Mouse (Mus musculus): ENCODE results near the gene Cand2. TPM values are rescaled to one million over a fixed set of nuclear protein-coding genes. Genes with fewer than 3 reads are reported as not detected.

Gene Cand2
- 23.8 and 26.5 TPM in 2 replicates for polyA plus RNA-seq (2015; fragmentation: Nextera tagmentation; extraction: Ambion mirVana)

DNA sequence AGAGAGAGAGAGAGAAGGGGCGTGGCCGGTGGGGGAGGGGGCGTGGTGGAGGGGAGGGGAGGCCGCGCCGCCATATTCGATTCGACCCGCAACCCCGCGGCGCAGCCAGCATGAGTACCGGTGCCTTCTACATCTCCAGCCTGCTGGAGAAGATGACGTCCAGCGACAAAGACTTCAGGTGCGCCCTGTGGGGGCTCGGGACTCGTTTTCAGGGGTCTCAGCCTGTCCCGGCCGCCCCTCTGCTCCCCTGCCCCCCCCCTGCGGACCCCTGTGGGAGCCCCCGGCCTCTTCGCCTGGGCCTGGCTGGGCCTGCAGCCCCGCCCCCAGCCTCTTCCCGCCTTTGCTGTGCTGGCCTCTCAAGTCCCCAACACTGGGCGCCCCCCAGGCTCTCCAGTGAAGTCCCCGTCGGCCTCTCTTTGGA lies at the start of gene Cand2:
TSS of gene Cand2 (plus strand) at position 38 of the 421 bp plus-strand sequence.
- H3K36me3 ChIP-seq (ENCODE audit: poor library complexity, severe bottlenecking): peaks cover 14% of the 10 kb centered on the region
- H3K27ac ChIP-seq: peak within 1 kb of the TSS; percentile 73
- no peaks in the 10 kb centered on the region for H3K27me3 ChIP-seq
- peak within 1 kb of the TSS; percentile 86 for H3K9ac ChIP-seq
- WGBS: 0% methylated on average over 17 of the region's 28 CpGs
- peaks cover 31% of the 10 kb centered on the region for H3K4me1 ChIP-seq
- peak; percentile 87 for ATAC-seq
- H3K4me3 ChIP-seq: peak within 1 kb of the TSS; percentile 82
- no peaks in the 10 kb centered on the region for H3K9me3 ChIP-seq (replicated peaks)
- H3K4me2 ChIP-seq: peak within 1 kb of the TSS; percentile 93

DNA sequence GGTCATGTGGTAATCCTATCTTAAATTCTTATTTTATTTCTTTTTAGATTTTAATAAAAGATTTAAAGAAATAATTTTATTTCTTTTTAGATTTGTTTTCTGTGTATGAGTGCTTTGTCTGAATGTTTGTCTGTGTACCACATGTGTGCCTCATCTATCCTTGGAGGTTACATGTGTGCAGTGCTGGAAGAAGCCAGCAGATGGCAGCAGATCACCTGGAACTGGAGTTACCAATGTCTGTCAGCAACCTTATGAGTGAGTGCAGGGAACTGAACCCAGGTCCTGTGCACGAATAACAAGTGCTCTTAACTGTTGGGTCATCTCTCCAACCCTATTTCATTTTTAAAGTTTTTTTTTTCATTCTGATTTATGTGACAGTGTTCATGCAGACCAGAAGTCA lies 47.2 kb upstream of the Cand2 start:
- no peak overlapping the region for H3K4me3 ChIP-seq
- H3K27ac ChIP-seq: no peak overlapping the region
- no peak overlapping the region for H3K4me2 ChIP-seq
- no peak for ATAC-seq
- H3K36me3 ChIP-seq (ENCODE audit: poor library complexity, severe bottlenecking): no peaks in the 10 kb centered on the region
- peaks cover 3% of the 10 kb centered on the region; the same call in 1 of the 2 replicates for H3K9me3 ChIP-seq (replicated peaks)
- H3K27me3 ChIP-seq: no peaks in the 10 kb centered on the region
- H3K9ac ChIP-seq: no peak overlapping the region
- WGBS: 82% methylated on average over 1 of the region's 1 CpGs
- H3K4me1 ChIP-seq: no peaks in the 10 kb centered on the region

DNA sequence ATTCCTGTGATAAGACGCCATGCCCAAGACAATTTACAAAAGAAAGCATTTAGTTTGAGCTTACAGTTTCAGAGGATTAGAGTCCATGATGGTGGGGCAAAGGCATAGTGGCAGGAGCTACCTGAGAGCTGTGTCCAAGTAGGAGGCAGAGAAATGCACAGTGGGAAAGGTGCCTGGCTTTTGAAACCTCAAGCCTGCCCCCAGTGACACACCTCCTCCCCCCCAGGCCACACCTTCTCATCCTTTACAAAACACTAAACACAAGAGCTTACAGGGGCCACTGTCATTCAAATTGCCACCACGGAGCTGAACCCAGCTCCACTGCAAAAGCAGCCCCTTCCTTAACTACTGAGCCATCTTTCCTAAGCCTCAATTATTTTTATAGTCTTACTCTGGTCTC lies 46.8 kb upstream of the Cand2 start:
- H3K27ac ChIP-seq: no peak overlapping the region
- H3K4me1 ChIP-seq: no peaks in the 10 kb centered on the region
- WGBS: 54% methylated on average over 2 of the region's 2 CpGs
- no peak overlapping the region for H3K9ac ChIP-seq
- H3K27me3 ChIP-seq: no peaks in the 10 kb centered on the region
- H3K9me3 ChIP-seq (replicated peaks): peaks cover 3% of the 10 kb centered on the region; the same call in 1 of the 2 replicates
- no peak for ATAC-seq
- no peaks in the 10 kb centered on the region for H3K36me3 ChIP-seq (ENCODE audit: poor library complexity, severe bottlenecking)
- H3K4me3 ChIP-seq: no peak overlapping the region
- no peak overlapping the region for H3K4me2 ChIP-seq

DNA sequence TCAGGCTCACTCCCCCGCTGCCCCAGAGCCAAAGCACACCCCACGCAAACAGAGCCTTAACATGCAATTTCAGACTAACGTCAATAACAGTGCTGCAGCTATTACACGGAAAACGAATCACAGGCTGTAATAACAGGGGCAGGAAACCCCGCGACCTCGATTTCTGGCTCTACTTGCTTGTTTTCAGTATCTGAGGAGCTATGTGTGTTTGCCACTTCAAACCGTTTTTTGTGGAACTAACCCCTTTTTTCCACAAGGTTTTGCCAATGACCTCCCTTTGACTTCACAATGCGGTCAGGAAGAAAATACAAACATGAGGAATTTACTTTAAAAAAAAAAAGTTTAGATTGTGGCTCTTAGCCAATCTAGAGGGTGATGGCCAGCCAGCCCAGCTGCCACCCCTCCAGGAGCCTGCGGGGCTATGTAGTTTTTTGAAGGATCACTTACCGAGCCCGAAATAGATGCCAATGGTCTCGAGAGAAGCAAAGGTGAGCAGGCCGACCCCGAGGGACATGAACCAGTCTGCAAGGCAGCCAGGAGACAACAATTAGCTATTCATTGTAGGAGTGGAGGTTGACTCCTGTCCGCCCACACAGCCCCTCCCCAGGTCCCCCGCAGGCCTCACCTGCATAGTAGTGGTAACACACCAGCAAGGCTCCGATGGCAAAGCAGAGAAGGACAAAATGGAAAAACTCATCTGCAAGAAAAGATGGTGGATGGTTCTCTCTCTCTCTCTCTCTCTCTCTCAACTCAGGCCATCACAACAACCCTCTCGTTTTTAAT lies 43.6 kb upstream of the Cand2 start:
- no peak overlapping the region for H3K27ac ChIP-seq
- H3K27me3 ChIP-seq: no peaks in the 10 kb centered on the region
- no peaks in the 10 kb centered on the region for H3K4me1 ChIP-seq
- ATAC-seq: no peak
- 83% methylated on average over 20 of the region's 20 CpGs for WGBS
- H3K36me3 ChIP-seq (ENCODE audit: poor library complexity, severe bottlenecking): no peaks in the 10 kb centered on the region
- peaks cover 7% of the 10 kb centered on the region; the same call in 1 of the 2 replicates for H3K9me3 ChIP-seq (replicated peaks)
- H3K4me3 ChIP-seq: no peak overlapping the region
- H3K4me2 ChIP-seq: no peak overlapping the region
- no peak overlapping the region for H3K9ac ChIP-seq

DNA sequence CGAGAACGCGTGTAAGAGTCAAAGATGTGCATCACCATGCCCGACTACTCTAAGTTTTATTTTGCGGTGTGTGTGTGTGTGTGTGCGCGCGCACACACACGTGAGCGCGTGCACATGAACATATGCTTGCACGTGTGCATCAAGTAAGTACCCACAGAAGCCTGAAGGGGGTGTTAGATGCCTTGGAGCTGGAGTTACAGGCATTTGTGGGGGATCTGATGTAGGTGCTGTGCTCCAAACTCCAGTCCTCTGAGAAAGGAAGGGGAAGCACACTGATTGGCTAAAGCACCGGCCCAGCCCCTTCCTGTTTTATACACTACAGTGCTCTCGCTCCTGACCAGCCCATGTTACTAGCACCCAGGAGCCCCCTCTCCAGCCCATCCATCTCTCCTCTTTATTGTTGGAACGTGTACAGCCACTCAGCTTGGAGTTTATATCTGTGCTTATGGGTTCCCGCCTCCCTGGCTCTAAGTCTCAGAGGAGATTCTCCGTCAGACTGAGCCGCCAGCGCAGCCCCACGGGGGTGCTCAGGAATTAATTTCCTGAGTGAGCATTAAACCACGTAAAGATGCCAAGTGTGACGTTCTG lies 41.9 kb upstream of the Cand2 start:
- 83% methylated on average over 22 of the region's 22 CpGs for WGBS

DNA sequence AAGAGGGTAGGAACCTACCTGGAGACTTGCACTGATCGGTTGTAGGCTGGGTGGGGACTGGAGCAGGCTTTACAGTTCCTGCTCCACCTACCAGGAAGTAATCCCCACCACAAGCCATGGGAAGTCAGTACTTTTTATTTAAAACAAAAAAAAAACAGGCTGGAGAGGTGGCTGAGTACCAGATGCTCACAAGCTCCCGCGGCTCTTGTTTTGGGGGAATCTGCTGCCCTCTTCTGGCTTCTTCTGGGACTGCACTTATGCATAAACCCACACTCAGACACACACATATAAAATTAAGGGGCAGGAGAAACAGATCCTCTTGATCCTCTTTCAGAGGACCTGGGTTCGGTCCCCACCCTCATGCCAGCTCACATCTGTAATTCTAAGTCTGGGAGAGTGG lies 39.4 kb upstream of the Cand2 start:
- no peak for ATAC-seq
- Histone ChIP-seq H3K27ac (no peak overlapping the region), H3K27me3 (no peaks in the 10 kb centered on the region), H3K9me3 (replicated peaks) (0 out of 2 replicates have a peak, but pooled peaks cover 4% of the 10 kb centered on the region), H3K9ac (no peak overlapping the region), H3K36me3 (ENCODE audit: poor library complexity, severe bottlenecking) (no peaks in the 10 kb centered on the region), H3K4me2 (no peak overlapping the region), H3K4me1 (no peaks in the 10 kb centered on the region), H3K4me3 (no peak overlapping the region)
- WGBS: 64% methylated on average over 4 of the region's 4 CpGs

More for the DNA sequence above, 41.9 kb upstream of the Cand2 start:
- no peaks in the 10 kb centered on the region for H3K4me1 ChIP-seq
- no peak overlapping the region for H3K4me3 ChIP-seq
- H3K27me3 ChIP-seq: no peaks in the 10 kb centered on the region
- 0 out of 2 replicates have a peak, but pooled peaks cover 4% of the 10 kb centered on the region for H3K9me3 ChIP-seq (replicated peaks)
- H3K27ac ChIP-seq: no peak overlapping the region
- no peak overlapping the region for H3K9ac ChIP-seq
- H3K36me3 ChIP-seq (ENCODE audit: poor library complexity, severe bottlenecking): no peaks in the 10 kb centered on the region
- no peak for ATAC-seq
- no peak overlapping the region for H3K4me2 ChIP-seq

DNA sequence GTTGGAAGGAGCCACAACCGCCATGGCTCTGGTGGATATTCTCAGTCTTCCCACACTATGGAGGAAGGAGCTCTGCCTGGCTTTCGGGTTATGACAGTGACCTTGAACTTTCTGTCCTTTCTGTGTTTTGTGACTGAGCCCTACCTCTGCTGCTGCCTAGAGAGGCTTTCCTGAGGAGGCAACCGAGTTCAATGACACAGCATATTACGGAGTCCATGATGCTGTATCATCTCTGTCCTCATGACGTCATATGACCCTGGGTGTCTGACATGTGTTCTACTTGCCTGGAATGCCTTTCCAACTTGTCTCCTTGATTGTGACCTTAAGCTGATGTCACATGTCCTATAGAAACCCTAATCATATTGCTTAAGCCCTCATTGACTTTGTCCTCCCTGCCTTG lies 35.3 kb upstream of the Cand2 start:
- no peak overlapping the region for H3K9ac ChIP-seq
- H3K4me1 ChIP-seq: no peaks in the 10 kb centered on the region
- H3K27ac ChIP-seq: no peak overlapping the region
- no peaks in the 10 kb centered on the region for H3K36me3 ChIP-seq (ENCODE audit: poor library complexity, severe bottlenecking)
- H3K4me2 ChIP-seq: no peak overlapping the region
- H3K27me3 ChIP-seq: no peaks in the 10 kb centered on the region
- no peak for ATAC-seq
- no peak overlapping the region for H3K4me3 ChIP-seq
- 95% methylated on average over 5 of the region's 5 CpGs for WGBS
- 0 out of 2 replicates have a peak, but pooled peaks cover 4% of the 10 kb centered on the region for H3K9me3 ChIP-seq (replicated peaks)

DNA sequence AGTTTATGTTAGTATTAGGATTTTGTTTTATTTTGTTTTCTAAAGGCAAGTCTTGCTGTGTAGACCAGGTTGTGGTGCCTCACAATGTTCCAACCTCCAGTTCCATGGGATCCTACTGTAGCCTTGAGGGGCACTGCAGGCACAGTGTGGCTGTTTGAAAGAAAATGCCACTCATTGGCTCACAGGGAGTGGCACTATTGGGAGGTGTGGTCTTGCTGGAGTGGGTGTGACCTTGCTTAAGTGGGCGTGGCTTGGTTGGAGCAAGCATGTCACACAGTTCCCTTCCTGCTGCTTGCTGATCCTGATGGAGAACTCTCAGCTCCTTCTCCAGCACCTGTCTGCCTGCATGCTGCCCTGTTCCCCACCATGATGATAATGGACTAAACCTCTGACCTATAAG lies 30.8 kb upstream of the Cand2 start:
- ATAC-seq: no peak
- Histone ChIP-seq H3K36me3 (ENCODE audit: poor library complexity, severe bottlenecking) (no peaks in the 10 kb centered on the region), H3K4me3 (no peak overlapping the region), H3K27ac (no peak overlapping the region), H3K4me1 (no peaks in the 10 kb centered on the region), H3K9me3 (replicated peaks) (no peaks in the 10 kb centered on the region), H3K27me3 (no peaks in the 10 kb centered on the region), H3K4me2 (no peak overlapping the region), H3K9ac (no peak overlapping the region)
- 5% methylated on average over 1 of the region's 1 CpGs for WGBS

DNA sequence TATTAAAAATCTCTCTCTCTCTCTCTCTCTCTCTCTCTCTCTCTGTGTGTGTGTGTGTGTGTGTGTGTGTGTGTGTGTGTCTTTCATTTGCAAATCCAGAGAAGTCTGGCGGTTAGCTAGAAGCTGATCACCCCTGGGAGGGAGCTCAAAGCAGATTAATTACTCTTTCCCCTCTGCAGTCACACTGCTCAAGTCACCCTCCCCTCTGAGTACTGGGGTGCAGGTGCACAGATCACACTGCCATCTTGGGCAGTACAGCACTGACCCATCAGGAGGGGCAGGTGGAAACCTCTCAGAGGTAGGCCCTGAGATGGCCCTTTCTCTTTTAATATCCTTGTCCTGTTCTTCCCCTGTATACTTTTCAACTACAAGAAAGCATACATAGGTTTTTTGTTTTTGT lies 28.0 kb upstream of the Cand2 start:
- Histone ChIP-seq H3K9me3 (replicated peaks) (no peaks in the 10 kb centered on the region), H3K4me3 (no peak overlapping the region), H3K27me3 (no peaks in the 10 kb centered on the region), H3K4me2 (no peak overlapping the region), H3K9ac (no peak overlapping the region), H3K4me1 (no peaks in the 10 kb centered on the region), H3K27ac (no peak overlapping the region), H3K36me3 (ENCODE audit: poor library complexity, severe bottlenecking) (no peaks in the 10 kb centered on the region)
- no peak for ATAC-seq
- WGBS: 7% methylated on average over 1 of the region's 1 CpGs

DNA sequence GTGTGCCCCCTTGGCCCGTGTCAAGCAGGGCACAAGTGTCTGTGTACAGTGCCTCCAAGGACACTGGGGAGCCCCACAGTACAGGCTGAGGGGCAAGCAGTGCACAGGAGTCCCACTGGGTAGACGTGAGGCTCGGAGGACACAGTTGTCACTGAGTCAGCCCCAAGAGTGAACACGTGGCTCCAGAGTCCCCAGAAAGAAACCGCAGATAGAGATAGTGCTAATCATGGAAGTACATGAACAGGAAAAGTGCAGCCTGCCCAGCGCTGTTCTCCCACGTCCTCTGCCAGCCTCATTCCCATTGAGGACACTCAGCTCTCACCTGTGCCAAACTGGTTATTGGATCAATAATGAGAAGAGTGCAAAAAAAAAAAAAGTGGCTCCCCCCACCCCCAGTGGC lies 18.8 kb upstream of the Cand2 start:
- Histone ChIP-seq H3K27me3 (no peaks in the 10 kb centered on the region), H3K4me3 (no peak overlapping the region), H3K4me1 (no peaks in the 10 kb centered on the region), H3K27ac (no peak overlapping the region), H3K4me2 (no peak overlapping the region), H3K9me3 (replicated peaks) (no peaks in the 10 kb centered on the region), H3K36me3 (ENCODE audit: poor library complexity, severe bottlenecking) (no peaks in the 10 kb centered on the region), H3K9ac (no peak overlapping the region)
- 84% methylated on average over 7 of the region's 7 CpGs for WGBS
- ATAC-seq: no peak

DNA sequence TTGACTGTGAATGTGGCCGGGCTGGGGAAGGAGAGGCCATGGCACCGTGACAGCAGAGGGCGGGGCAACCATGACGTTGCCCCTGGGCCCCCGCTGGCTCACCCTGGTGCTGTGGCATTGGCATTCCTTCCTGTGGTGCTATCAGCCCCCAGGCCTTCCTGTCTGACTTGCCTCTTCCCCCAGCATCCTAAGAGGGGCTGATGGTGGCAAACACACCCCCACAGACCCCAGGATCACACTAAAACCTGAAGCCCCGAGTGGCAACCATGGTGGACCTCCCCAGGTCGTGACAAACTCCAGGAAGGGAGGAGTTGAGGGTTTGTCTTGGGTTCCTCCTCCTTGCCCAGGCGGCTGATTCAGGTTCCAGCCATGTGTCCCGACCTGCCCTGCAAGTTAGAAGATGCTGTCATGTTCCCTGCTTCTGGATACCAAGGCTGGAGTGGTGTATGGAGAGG lies 15.3 kb upstream of the Cand2 start:
- H3K36me3 ChIP-seq (ENCODE audit: poor library complexity, severe bottlenecking): no peaks in the 10 kb centered on the region
- 72% methylated on average over 9 of the region's 9 CpGs for WGBS
- H3K27me3 ChIP-seq: no peaks in the 10 kb centered on the region
- no peak for ATAC-seq
- H3K9ac ChIP-seq: no peak overlapping the region
- H3K4me3 ChIP-seq: no peak overlapping the region
- H3K27ac ChIP-seq: no peak overlapping the region
- H3K4me1 ChIP-seq: peaks cover 13% of the 10 kb centered on the region
- H3K4me2 ChIP-seq: no peak overlapping the region
- no peaks in the 10 kb centered on the region for H3K9me3 ChIP-seq (replicated peaks)

DNA sequence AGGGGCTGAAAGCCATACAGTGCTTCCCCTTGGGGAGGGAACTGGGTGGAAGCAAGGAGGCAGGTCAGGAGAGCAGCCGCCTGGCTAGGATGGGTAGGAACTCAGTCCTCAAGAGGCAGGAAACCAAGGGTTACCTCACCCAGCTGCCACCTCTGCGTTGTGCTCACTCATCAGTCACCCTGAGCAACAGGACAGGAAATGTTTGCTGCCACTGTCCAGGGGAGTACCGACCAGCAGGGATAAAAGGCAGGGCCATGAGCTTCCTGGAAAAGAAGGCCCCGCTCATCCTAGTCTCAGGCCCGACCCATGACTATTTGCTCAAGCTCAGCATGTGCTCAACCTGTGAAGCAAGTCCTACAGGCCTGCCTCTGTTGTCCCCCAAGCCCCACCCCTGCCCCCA lies 14.9 kb upstream of the Cand2 start:
- 89% methylated on average over 5 of the region's 5 CpGs for WGBS
- Histone ChIP-seq H3K36me3 (ENCODE audit: poor library complexity, severe bottlenecking) (no peaks in the 10 kb centered on the region), H3K9me3 (replicated peaks) (no peaks in the 10 kb centered on the region), H3K27ac (no peak overlapping the region), H3K4me3 (no peak overlapping the region), H3K27me3 (no peaks in the 10 kb centered on the region), H3K4me1 (peaks cover 17% of the 10 kb centered on the region), H3K4me2 (no peak overlapping the region), H3K9ac (no peak overlapping the region)
- no peak for ATAC-seq

Data from forebrain, embryonic 13.5 days (tissue).